Mouse (Mus musculus) cerebellum, adult 18-20 months (tissue): ENCODE data around the gene S100a4.

Experiments
- DNase-seq, 2 experiments: peaks; one replicate each; pipeline ENCODE4 v3.0.0; 2021

The S100a4 gene

GRCm38 (mm10) chr3:90600458-90601195 is 2.9 kb upstream of the S100a4 start:
- DNase-seq: no peak

- no peak for DNase-seq
Observed at GRCm38 (mm10) chr3:90601486-90602110, 2.0 kb upstream of the S100a4 start, which contains the start of gene Gm42674. Gm42674 (plus strand) TSS chr3:90601904.

DNA sequence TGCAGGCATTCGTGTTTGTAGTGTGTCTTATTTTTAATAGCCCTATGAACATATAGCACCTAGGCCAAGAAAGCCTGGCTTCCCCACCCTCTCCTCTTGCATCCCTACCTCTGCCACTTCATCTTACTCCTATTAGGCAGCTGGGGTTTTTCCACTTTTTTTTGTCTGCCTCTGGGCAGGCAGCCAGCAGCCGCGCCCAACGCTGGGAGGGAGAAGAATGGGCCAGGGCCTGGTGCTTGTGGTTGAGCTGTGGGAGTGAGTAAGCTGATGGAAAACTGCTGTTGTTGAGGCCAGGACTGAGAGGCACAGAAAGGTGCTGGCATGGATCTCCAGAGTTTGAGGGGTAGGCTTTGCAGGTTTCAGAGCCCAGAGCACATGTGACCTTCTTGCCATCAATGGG is 845 bp downstream of the S100a4 start:
- DNase-seq: no peak

GRCm38 (mm10) chr3:90605049-90605448 is 1.5 kb downstream of the S100a4 start:
- no peak for DNase-seq

DNA sequence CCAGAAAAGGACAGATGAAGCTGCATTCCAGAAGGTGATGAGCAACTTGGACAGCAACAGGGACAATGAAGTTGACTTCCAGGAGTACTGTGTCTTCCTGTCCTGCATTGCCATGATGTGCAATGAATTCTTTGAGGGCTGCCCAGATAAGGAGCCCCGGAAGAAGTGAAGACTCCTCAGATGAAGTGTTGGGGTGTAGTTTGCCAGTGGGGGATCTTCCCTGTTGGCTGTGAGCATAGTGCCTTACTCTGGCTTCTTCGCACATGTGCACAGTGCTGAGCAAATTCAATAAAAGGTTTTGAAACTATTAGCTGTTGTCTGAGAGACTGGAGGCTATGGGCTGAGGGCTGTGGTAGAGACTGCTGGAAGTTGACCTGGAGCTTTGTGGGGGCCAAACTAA is 2.2 kb downstream of the S100a4 start:
- no peak for DNase-seq

DNA sequence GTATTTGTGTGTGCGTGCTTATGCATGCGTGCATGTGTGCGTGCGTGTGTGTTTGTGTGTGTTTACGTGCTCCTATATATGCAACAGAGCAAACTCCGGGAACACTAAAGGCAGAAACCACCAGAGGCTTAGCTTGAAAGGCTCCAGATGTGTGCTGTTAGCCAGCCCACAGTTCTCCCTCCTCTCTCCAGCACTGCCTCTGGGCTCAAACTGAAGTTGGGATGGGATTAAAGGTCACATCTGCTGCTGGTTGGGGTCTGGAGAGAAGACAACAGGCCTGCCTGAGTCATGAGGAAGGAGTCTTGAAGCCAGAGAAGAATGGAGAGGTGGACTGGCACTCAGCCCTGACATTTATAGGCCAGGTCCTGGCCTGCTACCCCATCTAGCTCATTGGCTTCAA is 2.6 kb downstream of the S100a4 start:
- DNase-seq: no peak

GRCm38 (mm10) chr3:90607361-90607760 is 3.8 kb downstream of the S100a4 start:
- DNase-seq: no peak

DNA sequence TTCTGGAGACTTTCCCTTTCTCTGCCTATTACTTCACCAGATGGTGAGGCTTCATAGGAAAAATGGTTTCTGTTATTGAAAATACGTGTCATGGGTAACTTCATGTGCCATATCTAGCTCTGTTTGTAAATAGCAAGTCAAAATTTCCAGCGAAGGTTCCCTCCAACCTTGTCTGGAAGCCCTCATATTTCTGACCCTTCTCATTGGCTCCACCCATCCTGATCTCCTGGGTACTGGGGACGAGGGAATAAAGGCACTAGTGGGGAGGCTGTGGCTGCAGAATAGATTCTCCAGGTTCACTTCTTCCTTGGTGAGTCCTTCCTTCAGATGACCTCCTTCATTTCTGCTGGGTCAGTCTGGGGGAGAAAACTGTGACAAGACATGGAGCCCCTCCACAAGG is 4.7 kb downstream of the S100a4 start, which contains the start of gene S100a5:
Gene S100a5 (plus strand): TSS at position 301 of the 400 bp plus-strand sequence.
- no peak for DNase-seq

DNA sequence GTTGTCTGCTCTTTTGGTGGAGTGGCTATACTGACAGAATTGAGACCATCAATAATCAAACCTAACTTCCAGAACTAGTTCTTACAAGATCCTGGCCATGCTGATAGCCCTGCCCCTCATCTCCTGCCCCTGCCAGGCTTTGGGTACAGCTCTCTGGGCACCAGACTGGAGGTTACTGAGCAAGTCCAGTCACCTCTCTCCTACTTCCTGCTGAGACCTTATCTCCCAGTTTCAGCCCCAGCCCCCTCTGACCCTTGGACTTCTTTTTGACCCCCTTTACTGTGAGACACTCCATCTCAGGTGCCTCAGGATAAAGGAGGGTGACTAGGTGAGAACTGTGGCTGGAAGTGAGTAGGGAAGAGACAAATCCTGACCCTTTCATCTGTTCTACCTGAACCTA is 5.5 kb downstream of the S100a4 start:
- DNase-seq: no peak

- DNase-seq: no peak
Observed at GRCm38 (mm10) chr3:90611494-90611893, 7.9 kb downstream of the S100a4 start.

DNA sequence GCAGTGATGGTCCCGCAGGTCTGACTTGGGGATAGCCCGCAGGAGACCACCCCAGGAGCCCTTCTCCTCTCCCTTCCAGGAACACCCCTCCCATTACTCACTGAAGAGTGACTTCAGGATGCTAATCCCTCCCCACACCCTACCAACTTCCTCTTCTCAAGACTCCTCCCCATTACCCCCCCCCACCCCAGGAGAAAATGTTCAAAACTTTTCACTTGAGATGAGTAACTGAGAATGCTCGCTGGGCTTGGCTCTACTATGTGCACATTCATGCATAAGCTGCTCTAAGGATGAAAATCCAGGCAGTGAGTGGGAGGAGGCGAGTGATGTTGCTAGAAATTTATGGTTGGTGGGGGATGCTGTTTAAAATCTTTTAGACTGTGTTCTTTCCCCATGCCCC is 8.5 kb downstream of the S100a4 start:
- DNase-seq: no peak

DNA sequence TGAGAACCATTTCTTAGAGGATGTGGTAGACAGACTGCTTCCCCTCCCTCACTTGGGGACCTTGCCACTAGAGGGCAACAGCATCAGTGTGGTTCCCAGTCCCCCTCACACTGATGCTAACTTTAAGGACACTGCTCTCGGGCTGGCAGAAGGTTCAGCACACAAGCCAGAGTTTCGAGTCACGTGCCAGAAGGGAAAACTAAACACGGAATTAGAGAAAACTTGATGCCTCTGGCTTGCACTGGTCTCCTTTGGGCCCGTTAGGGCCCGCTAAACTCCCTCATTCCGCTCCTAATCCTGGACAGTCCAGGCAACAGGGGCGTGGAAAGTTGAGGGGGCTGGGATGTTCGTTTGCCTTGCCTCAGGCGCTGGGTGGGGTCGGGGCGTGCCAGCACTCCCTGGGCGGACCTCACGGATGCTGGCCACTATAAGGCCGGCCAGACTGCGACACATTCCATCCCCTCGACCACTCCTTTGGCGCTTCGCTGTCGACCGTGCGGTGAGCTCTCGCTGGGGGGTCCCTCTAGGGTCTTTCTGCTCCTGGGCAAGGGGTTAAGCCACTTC is 9.2 kb downstream of the S100a4 start, which contains the start of gene S100a6:
Gene S100a6 (plus strand): TSS at position 155 of the 564 bp plus-strand sequence.
- DNase-seq: peak; percentile 11 to 30

- no peak for DNase-seq
Observed at GRCm38 (mm10) chr3:90613461-90614147, 10.0 kb downstream of the S100a4 start.

DNA sequence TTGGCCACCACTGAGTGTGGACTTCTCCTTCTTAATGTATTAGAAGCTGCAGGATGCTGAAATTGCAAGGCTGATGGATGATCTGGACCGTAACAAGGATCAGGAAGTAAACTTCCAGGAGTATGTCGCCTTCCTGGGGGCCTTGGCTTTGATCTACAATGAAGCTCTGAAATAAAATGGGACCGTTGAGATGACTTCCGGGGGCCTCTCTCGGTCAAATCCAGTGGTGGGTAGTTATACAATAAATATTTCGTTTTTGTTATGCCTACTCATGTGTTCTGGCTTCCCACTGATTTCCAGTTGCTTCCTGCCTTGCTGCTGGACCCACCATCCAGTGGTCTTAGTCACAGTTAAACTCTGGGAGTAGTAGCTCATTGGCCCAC is 10.6 kb downstream of the S100a4 start:
- no peak for DNase-seq

DNA sequence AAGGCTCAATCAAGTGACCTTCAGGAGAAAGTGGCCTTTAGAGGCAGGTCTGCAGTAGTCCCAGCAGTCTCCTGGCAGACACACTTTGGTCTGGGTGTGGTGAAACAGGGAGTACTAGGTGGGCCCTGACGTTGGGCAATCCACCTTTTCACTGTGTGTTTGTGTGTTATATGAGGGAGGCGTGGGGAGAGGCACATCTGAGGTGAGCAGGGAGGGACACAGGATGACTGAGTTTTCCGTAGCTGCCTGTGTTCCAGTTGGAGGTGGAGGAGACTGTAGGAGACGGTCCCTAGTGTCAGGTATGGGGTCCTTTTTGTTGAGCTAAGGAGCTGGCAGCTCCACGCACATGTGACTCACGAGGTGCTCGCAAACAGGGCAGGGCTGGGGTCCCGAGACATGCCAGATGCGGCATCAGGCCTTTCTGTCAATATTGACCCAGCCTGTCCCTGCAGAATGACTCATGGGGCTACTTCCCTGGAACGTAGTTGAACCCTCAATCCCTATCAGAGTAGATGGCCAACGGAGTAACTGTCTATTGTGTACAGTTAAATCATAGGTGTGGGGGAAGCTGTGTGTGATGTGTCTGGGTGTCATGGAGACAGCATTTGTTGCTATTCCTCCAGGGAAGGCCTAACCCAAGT is 11.2 kb downstream of the S100a4 start:
- DNase-seq: no peak

DNA sequence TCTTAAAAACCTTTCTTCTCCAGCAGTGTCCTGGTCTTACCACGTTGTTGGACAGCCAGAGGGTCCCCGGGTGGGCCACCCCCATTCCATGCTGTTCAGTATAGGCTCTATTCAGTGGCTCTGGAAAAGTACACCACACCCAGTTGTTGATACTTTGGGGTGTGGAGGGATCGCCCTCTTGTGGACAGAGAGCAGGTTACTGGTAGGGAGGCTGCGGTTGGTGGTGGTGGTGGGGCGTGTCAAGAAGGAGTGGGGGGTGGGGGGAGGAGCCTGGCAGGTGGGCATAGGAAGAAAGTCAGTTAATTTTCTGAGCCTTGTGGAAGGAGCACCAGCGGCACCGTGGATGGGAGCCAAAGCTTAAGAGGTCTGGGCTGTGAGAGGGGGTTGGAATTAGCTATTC is 11.8 kb downstream of the S100a4 start:
- peak; percentile 37 to 41 for DNase-seq

- no peak for DNase-seq
Observed at GRCm38 (mm10) chr3:90615911-90616310, 12.3 kb downstream of the S100a4 start.

- no peak for DNase-seq
Observed at GRCm38 (mm10) chr3:90617586-90617985, 14.0 kb downstream of the S100a4 start.

DNA sequence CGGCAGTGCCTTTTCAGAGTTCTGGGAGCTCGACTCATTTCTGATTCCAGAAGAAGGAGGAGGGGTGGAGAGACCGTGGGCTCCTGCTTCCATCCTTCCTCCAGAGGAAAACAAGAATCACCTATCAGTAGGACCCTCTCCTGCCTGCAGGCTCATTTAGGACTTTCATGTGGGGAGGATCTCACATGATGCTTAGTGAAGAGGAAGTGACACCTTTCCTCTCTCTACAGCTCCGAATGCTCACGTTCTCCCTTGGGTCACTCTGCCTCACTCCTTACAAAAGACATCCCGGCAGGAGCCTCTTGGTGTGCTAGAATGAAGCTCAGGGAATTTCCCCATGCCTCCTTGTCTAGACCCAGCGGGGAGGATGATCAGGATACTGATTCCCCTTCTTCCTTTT is 18.0 kb downstream of the S100a4 start:
- DNase-seq: no peak

- no peak for DNase-seq
Observed at GRCm38 (mm10) chr3:90623435-90624071, 20.0 kb downstream of the S100a4 start.

GRCm38 (mm10) chr3:90625496-90625895 is 21.9 kb downstream of the S100a4 start:
- no peak for DNase-seq

GRCm38 (mm10) chr3:90626266-90627021 is 22.9 kb downstream of the S100a4 start:
- no peak for DNase-seq
